Mouse (Mus musculus) heart, adult 2 months (tissue): Measurements from ENCODE around the gene Chrna4. TPM values are rescaled to one million over a fixed set of nuclear protein-coding genes. Genes with fewer than 3 reads are reported as not detected.

ENCODE experiments used
- DNase-seq, 2 experiments: peaks; one replicate each; pipeline ENCODE4 v3.0.0; 2021
- H3K27ac ChIP-seq: fragments of 200-600 bp; 2 replicates; pipeline ENCODE4 v1.8.1; 2022
- H3K27me3 ChIP-seq: fragments of 200-500 bp; 2 replicates; pipeline ENCODE4 v1.6.1; 2012; ENCODE audit warnings: mild to moderate bottlenecking, low read length, inconsistent platforms, mixed read lengths; ENCODE audit not compliant: control insufficient read depth, insufficient read depth
- H3K36me3 ChIP-seq: fragments of 200-500 bp; 2 replicates; pipeline ENCODE4 v1.6.1; 2012; ENCODE audit warnings: low read length, inconsistent platforms; ENCODE audit not compliant: control insufficient read depth, insufficient read depth
- H3K4me1 ChIP-seq: fragments of 200-500 bp; 2 replicates; pipeline ENCODE4 v1.6.1; 2011; ENCODE audit warnings: low read length; ENCODE audit not compliant: control insufficient read depth, insufficient read depth
- H3K4me3 ChIP-seq: fragments of 200-600 bp; 2 replicates; pipeline ENCODE4 v1.8.1; 2022
- H3K79me2 ChIP-seq: fragments of 200-500 bp; replicated peaks from 2 replicates; pipeline ENCODE4 v1.6.1; 2012; ENCODE audit warnings: mild to moderate bottlenecking, inconsistent platforms, low read length, moderate library complexity, mixed read lengths; ENCODE audit not compliant: control insufficient read depth, insufficient read depth
- H3K9ac ChIP-seq: fragments of 200-500 bp; 2 replicates; pipeline ENCODE4 v1.6.1; 2012; ENCODE audit warnings: low read depth, mild to moderate bottlenecking, control low read depth, inconsistent platforms, low read length, mixed read lengths
- CTCF ChIP-seq: fragments of 200-600 bp; IDR thresholded peaks from 2 replicates; pipeline ENCODE4 v1.8.1; 2022; ENCODE audit warnings: antibody characterized with exemption, mild to moderate bottlenecking, moderate library complexity
- EP300 ChIP-seq: fragments of 200-500 bp; IDR thresholded peaks from 2 replicates; pipeline ENCODE4 v1.6.1; 2011; ENCODE audit warnings: low read depth, low read length, control low read depth; ENCODE audit not compliant: insufficient read depth
- POLR2A ChIP-seq: fragments of 200-500 bp; IDR thresholded peaks from 2 replicates; pipeline ENCODE4 v1.6.1; 2011; ENCODE audit warnings: mild to moderate bottlenecking, low read depth, low read length, control low read depth; ENCODE audit not compliant: insufficient read depth
- WGBS: fragments of 180-500 bp; shearing (Covaris S2); methylation state at CpG from one replicate; pipeline ENCODE4 v1.1.7; 2018; 5-methylcytosine and 5-hydroxymethylcytosine counted together
- intact Hi-C: fragments of 180-260 bp; cut with DNase I; formaldehyde crosslinking; loops from one replicate; pipeline ENCODE4 v1.15.1; 2025
- polyA plus RNA-seq: library from polyadenylated mRNA; depleted of rRNA; stranded (reverse); fragments of >200 nt; gene quantifications from 2 replicates; pipeline ENCODE4 v1.2.3, GENCODE M21; 2012
- total RNA-seq, 2 experiments: library from RNA; stranded (reverse); gene quantifications; 2 replicates each; pipeline ENCODE4 v1.2.3; 2021

Chrna4 gene
- total and polyA plus RNA-seq, 3 experiments: not detected

DNA sequence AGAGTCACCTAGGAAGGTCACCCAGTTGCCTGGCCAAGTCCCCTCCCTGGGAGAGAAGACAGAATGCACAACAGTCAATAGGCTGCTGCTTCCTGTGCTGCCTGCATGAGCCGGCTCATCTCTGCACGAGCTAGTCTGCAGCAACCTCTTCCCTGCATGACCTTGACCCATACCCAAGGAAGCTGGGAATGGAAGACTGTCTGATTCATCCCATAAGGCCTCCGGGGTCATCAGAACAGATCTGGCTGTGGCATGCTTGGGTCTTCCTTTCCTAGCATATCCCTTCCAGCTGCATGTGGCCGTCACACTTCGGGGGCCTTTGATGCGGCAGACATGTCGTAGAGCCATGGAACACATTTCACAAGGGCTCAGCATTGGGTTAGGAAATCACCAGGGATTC lies 8.2 kb downstream of the Chrna4 start:
- no peaks in the 10 kb centered on the region for H3K4me1 ChIP-seq
- TF ChIP-seq CTCF (no peak), POLR2A (no peak)
- no peak for DNase-seq
- H3K4me3 ChIP-seq: no peak overlapping the region
- no peak overlapping the region for H3K27ac ChIP-seq
- H3K36me3 ChIP-seq: no peaks in the 10 kb centered on the region
- H3K79me2 ChIP-seq: no peaks in the 10 kb centered on the region
- 79% methylated on average over 7 of the region's 7 CpGs for WGBS
- intact Hi-C loops: no loop called here
- H3K27me3 ChIP-seq: peaks cover 14% of the 10 kb centered on the region
- H3K9ac ChIP-seq: no peak overlapping the region

DNA sequence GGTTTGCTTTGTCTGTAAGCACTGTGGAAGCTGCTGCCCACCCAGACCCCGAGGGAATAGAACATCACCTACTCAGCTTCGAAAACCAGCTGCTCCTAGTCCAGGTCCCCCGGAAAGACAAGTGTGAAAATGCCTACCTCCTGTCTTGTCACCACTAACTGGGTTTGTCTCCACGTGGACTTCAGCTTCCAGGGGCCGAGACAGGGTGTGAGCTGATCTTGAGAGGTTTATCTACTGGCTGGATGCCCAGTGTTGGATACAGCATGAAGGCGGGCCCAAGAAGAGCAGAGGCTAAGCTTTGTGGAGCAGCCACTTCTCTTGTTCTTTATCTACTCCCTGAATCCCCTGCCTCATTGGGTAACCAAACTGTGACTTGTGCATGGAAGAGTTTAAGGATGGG lies 10.0 kb downstream of the Chrna4 start:
- Histone ChIP-seq H3K79me2 (no peaks in the 10 kb centered on the region), H3K9ac (no peak overlapping the region), H3K27me3 (peaks cover 3% of the 10 kb centered on the region; the same call in 1 of the 2 replicates), H3K4me1 (no peaks in the 10 kb centered on the region), H3K4me3 (no peak overlapping the region), H3K27ac (no peak overlapping the region), H3K36me3 (no peaks in the 10 kb centered on the region)
- DNase-seq: peak in 1 of 2 experiments; percentile 13
- WGBS: 19% methylated on average over 6 of the region's 6 CpGs
- intact Hi-C loops: no loop called here
- TF ChIP-seq POLR2A: no peak
- no peak for TF ChIP-seq CTCF
- no peak for TF ChIP-seq EP300

DNA sequence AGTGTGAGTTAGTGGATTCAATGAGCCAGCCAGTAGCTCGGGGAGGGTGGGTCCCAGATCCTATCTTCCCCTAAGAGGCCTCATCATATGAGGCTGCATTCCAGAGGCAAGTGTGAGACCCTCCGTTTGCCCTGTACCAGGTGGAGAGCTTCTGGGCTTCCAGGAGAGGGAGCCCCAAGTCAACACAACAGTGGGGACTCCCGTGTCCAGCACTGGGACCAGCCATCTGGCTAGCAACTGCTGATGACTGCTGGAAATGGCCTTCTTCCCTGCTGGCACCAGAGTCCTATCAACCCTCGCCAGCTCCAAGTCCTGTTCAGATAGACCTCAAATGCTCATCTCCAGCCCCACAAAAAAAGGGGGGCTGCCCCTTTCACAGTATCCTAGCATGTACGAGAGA lies 10.9 kb downstream of the Chrna4 start:
- no peak for TF ChIP-seq POLR2A
- TF ChIP-seq CTCF: peak; percentile 32
- no peaks in the 10 kb centered on the region for H3K36me3 ChIP-seq
- H3K4me1 ChIP-seq: no peaks in the 10 kb centered on the region
- H3K27ac ChIP-seq: no peak overlapping the region
- WGBS: 22% methylated on average over 5 of the region's 5 CpGs
- DNase-seq: no peak
- intact Hi-C loops: no loop called here
- H3K9ac ChIP-seq: no peak overlapping the region
- H3K27me3 ChIP-seq: no peaks in the 10 kb centered on the region; the same call in 1 of the 2 replicates
- H3K4me3 ChIP-seq: no peak overlapping the region
- H3K79me2 ChIP-seq: no peaks in the 10 kb centered on the region

DNA sequence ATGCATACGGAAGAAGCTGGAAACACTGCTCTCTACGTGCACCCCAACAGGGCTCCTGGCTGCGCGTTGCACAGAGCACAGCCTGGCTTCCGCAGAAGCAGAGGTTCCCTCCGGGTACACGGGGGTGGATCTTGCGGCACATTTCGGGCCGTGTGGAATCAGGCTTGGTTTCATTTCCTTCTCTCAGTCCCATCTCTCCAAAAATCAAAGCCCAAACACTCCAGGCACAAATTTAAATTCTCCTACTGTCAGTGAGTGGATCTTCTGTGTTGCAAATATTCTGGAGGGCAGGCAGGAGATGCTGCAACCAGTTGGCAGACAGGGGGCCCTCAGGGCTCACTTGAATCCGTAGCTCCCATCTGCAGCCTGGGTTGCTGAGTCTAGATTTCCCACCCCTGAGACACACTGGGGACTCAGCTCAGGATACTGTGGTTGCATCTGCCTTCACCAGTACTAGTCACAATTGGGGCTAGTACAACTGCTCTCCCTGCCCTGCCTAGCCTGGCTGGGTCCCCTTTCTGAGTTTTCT lies 11.9 kb downstream of the Chrna4 start:
- TF ChIP-seq POLR2A (no peak), EP300 (no peak), CTCF (no peak)
- Histone ChIP-seq H3K27ac (no peak overlapping the region), H3K4me3 (no peak overlapping the region), H3K4me1 (no peaks in the 10 kb centered on the region), H3K27me3 (no peaks in the 10 kb centered on the region), H3K9ac (no peak overlapping the region), H3K79me2 (no peaks in the 10 kb centered on the region), H3K36me3 (no peaks in the 10 kb centered on the region)
- 78% methylated on average over 11 of the region's 11 CpGs for WGBS
- intact Hi-C loops: no loop called here
- DNase-seq: no peak

DNA sequence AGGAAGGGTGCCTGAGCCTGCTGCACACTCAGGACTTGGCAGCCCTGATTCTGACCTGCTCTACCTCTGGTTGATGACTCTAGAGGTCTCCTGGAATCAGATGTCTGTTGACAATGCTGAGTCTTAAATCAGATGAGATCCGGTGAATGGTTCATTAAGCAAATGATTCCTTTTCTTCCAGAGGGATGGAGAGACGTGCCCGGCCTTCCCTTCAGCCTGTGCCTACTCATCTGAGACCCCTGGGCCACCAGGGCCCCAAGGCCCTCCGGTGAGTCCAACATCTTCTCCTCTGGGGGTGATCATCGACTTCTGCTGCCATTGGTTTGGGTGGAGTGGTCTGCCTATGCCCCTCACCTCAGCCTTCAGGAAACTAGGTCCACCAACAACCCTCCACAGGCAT lies 35.0 kb downstream of the Chrna4 start:
- Histone ChIP-seq H3K4me3 (no peak overlapping the region), H3K36me3 (no peaks in the 10 kb centered on the region), H3K9ac (no peak overlapping the region), H3K4me1 (no peaks in the 10 kb centered on the region), H3K27me3 (no peaks in the 10 kb centered on the region), H3K27ac (no peak overlapping the region), H3K79me2 (no peaks in the 10 kb centered on the region)
- WGBS: 77% methylated on average over 5 of the region's 5 CpGs
- no peak for TF ChIP-seq POLR2A
- no peak for DNase-seq
- intact Hi-C loops: no loop called here

DNA sequence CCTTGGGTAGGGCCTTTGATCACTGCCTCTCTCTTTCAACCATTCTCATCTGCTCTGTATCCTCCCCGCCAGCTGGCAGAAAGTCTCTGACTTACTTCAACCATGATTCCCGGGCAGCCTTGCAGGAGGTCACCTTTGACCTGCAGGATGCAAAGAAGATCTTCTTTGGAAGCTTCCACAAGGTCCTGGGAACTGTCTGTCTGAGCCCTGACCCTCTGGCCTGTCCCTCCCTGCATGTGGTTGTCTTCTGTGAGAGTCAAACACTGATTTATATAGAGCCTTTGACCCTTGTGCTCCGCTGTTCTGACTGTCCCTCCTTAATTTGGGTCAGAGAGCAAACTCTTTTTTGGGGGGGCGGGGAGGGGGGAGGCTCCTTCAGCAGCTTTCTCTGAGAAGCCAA lies 36.3 kb downstream of the Chrna4 start:
- H3K79me2 ChIP-seq: no peaks in the 10 kb centered on the region
- no peaks in the 10 kb centered on the region for H3K27me3 ChIP-seq
- H3K4me1 ChIP-seq: no peaks in the 10 kb centered on the region
- no peak overlapping the region for H3K27ac ChIP-seq
- intact Hi-C loops: no loop called here
- no peak for DNase-seq
- WGBS: 80% methylated on average over 4 of the region's 4 CpGs
- no peak overlapping the region for H3K4me3 ChIP-seq
- H3K36me3 ChIP-seq: no peaks in the 10 kb centered on the region
- TF ChIP-seq CTCF (no peak), POLR2A (no peak), EP300 (no peak)
- H3K9ac ChIP-seq: no peak overlapping the region
